Comparison of ENCODE assay signal across 8 mouse cellular contexts in genomic region chr7:46957831-46958691, GRCm38 (mm10). TPM values are rescaled to one million over a fixed set of nuclear protein-coding genes. Genes with fewer than 3 reads are reported as not detected.
A peak's percentile ranks its signal among the peaks of the same experiment; 100 is the strongest.
DNase-seq lines count a peak whose midpoint lies in the region; ATAC-seq and TF ChIP-seq lines count a peak whose summit lies in the region.

Gene Uevld (minus strand): TSS chr7:46958527.

- peak; percentile 81 for ATAC-seq in embryonic facial prominence, embryonic 13.5 days (ENCODE audit: insufficient number of reproducible peaks, insufficient read depth, low FRiP score, low TSS enrichment, low read depth)
- ATAC-seq in limb, embryonic 12.5 days (ENCODE audit: insufficient number of reproducible peaks, insufficient read depth, low FRiP score, low TSS enrichment, low read depth): peak; percentile 92
- peak; percentile 95 for ATAC-seq in midbrain, embryonic 15.5 days (replicated peaks)

- no peak for TF ChIP-seq POLR2A in kidney, adult 2 months (IDR thresholded peaks at IDR 0.05; ENCODE audit: low read depth, low read length)
- TF ChIP-seq POLR2A in spleen, adult 2 months (IDR thresholded peaks at IDR 0.05; ENCODE audit: low read depth, low read length): no peak

- peak; percentile 93 for DNase-seq in 3134 (ENCODE audit: extremely low read depth, insufficient read length, low spot score)
- DNase-seq in adrenal gland, postnatal 36 days: peak; percentile 97 to 98
- DNase-seq in heart, adult 18-20 months: peak; percentile 96 to 99
- peak; percentile 98 for DNase-seq in kidney, adult 2 months
- DNase-seq in spleen, adult 2 months (ENCODE audit: low read depth in 1 of 2, low spot score in 2 of 2): peak; percentile 70 to 89

- no peak for TF ChIP-seq CTCF in kidney, adult 2 months (conservative IDR thresholded peaks at IDR 0.05; ENCODE audit: insufficient read depth, insufficient read length, low read depth, low read length)
- no peak for TF ChIP-seq CTCF in spleen, adult 2 months (IDR thresholded peaks at IDR 0.05; ENCODE audit: extremely low read depth, insufficient read depth, insufficient read length, insufficient replicate concordance)

- no peaks in the 10 kb centered on the region for H3K9me3 ChIP-seq in embryonic facial prominence, embryonic 13.5 days
- H3K9me3 ChIP-seq in limb, embryonic 12.5 days: no peaks in the 10 kb centered on the region
- H3K9me3 ChIP-seq in midbrain, embryonic 15.5 days: no peaks in the 10 kb centered on the region

- H3K9ac ChIP-seq in embryonic facial prominence, embryonic 13.5 days: peak within 1 kb of the TSS; percentile 88
- H3K9ac ChIP-seq in limb, embryonic 12.5 days (replicated peaks): peak within 1 kb of the TSS; percentile 75
- peak within 1 kb of the TSS; percentile 72 for H3K9ac ChIP-seq in midbrain, embryonic 15.5 days

- peaks cover 13% of the 10 kb centered on the region for H3K4me1 ChIP-seq in embryonic facial prominence, embryonic 13.5 days
- H3K4me1 ChIP-seq in kidney, adult 2 months (ENCODE audit: control insufficient read depth, insufficient read depth, low read length): peaks cover 6% of the 10 kb centered on the region; the same call in 1 of the 2 replicates
- H3K4me1 ChIP-seq in limb, embryonic 12.5 days (replicated peaks): peaks cover 14% of the 10 kb centered on the region
- peaks cover 14% of the 10 kb centered on the region for H3K4me1 ChIP-seq in midbrain, embryonic 15.5 days
- H3K4me1 ChIP-seq in spleen, adult 2 months (ENCODE audit: control insufficient read depth, insufficient read depth, insufficient read length): no peaks in the 10 kb centered on the region; the same call in 1 of the 2 replicates

- H3K36me3 ChIP-seq in embryonic facial prominence, embryonic 13.5 days: peaks cover 23% of the 10 kb centered on the region
- no peaks in the 10 kb centered on the region for H3K36me3 ChIP-seq in kidney, adult 2 months (ENCODE audit: control insufficient read depth, insufficient read depth, low read length)
- peaks cover 24% of the 10 kb centered on the region for H3K36me3 ChIP-seq in limb, embryonic 12.5 days
- H3K36me3 ChIP-seq in midbrain, embryonic 15.5 days (replicated peaks): peaks cover 11% of the 10 kb centered on the region
- H3K36me3 ChIP-seq in spleen, adult 2 months (ENCODE audit: control insufficient read depth, insufficient read depth, low read length): peaks cover 4% of the 10 kb centered on the region; the same call in 1 of the 2 replicates

- H3K4me3 ChIP-seq in embryonic facial prominence, embryonic 13.5 days: peak within 1 kb of the TSS; percentile 80
- peak within 1 kb of the TSS; percentile 79 for H3K4me3 ChIP-seq in kidney, adult 2 months (ENCODE audit: insufficient read depth, low read depth, low read length)
- H3K4me3 ChIP-seq in limb, embryonic 12.5 days (replicated peaks): peak within 1 kb of the TSS; percentile 72
- peak within 1 kb of the TSS; percentile 68 for H3K4me3 ChIP-seq in midbrain, embryonic 15.5 days
- H3K4me3 ChIP-seq in spleen, adult 2 months (ENCODE audit: extremely low read depth, insufficient read depth, insufficient read length): peak within 1 kb of the TSS; percentile 85

- peaks cover 15% of the 10 kb centered on the region for H3K27me3 ChIP-seq in embryonic facial prominence, embryonic 13.5 days
- H3K27me3 ChIP-seq in kidney, adult 2 months (replicated peaks; ENCODE audit: control insufficient read depth, insufficient read depth, low read length): no peaks in the 10 kb centered on the region
- H3K27me3 ChIP-seq in limb, embryonic 12.5 days: peaks cover 11% of the 10 kb centered on the region
- H3K27me3 ChIP-seq in midbrain, embryonic 15.5 days (replicated peaks): no peaks in the 10 kb centered on the region
- H3K27me3 ChIP-seq in spleen, adult 2 months (ENCODE audit: control insufficient read depth, insufficient read depth, low read length): no peaks in the 10 kb centered on the region

- peak within 1 kb of the TSS; percentile 44; the same call in 1 of the 2 replicates for H3K27ac ChIP-seq in embryonic facial prominence, embryonic 13.5 days
- peak within 1 kb of the TSS; percentile 3; the same call in 1 of the 2 replicates for H3K27ac ChIP-seq in kidney, adult 2 months (ENCODE audit: insufficient read depth, low read depth, low read length)
- 0 out of 2 replicates have a peak within 1 kb of the TSS, but pooled peaks have one; percentile 23 for H3K27ac ChIP-seq in limb, embryonic 12.5 days
- H3K27ac ChIP-seq in midbrain, embryonic 15.5 days: 0 out of 2 replicates have a peak within 1 kb of the TSS, but pooled peaks have one; percentile 21
- H3K27ac ChIP-seq in spleen, adult 2 months (ENCODE audit: insufficient read depth, low read length): no peak within 1 kb of the TSS; the same call in 1 of the 2 replicates

- 1% methylated on average over 51 of the region's 51 CpGs for WGBS in embryonic facial prominence, embryonic 13.5 days
- under 1% methylated on average over 51 of the region's 51 CpGs for WGBS in kidney, adult 2 months
- WGBS in limb, embryonic 12.5 days: 2% methylated on average over 51 of the region's 51 CpGs
- WGBS in midbrain, embryonic 15.5 days: under 1% methylated on average over 51 of the region's 51 CpGs
- under 1% methylated on average over 51 of the region's 51 CpGs for WGBS in spleen, adult 2 months

- H3K4me2 ChIP-seq in embryonic facial prominence, embryonic 13.5 days: peak within 1 kb of the TSS; percentile 79
- peak within 1 kb of the TSS; percentile 85 for H3K4me2 ChIP-seq in limb, embryonic 12.5 days
- peak within 1 kb of the TSS; percentile 86 for H3K4me2 ChIP-seq in midbrain, embryonic 15.5 days

RNA-seq across cellular contexts. Expression of gene Uevld, which starts in this region (rescaled TPM):
- 10 to 100 TPM; 16.8 to 21.9 TPM for total RNA-seq in adrenal gland, postnatal 36 days (2021)
- 10.3 and 11.2 TPM in 2 replicates for polyA plus RNA-seq in embryonic facial prominence, embryonic 13.5 days (2015; fragmentation: Nextera tagmentation; extraction: Ambion mirVana)
- total RNA-seq in heart, adult 18-20 months (2021): 10 to 100 TPM; 11.1 to 13.5 TPM
- polyA plus RNA-seq in kidney, adult 2 months (2012; rRNA removed): 3.8 and 4.0 TPM in 2 replicates
- 11.6 and 12.1 TPM in 2 replicates for polyA plus RNA-seq in limb, embryonic 12.5 days (2016; fragmentation: Nextera tagmentation; extraction: Ambion mirVana)
- polyA plus RNA-seq in midbrain, embryonic 15.5 days (2015; fragmentation: Nextera tagmentation; extraction: Ambion mirVana): 5.4 and 6.5 TPM in 2 replicates
- 1.00 and 1.3 TPM in 2 replicates for polyA plus RNA-seq in spleen, adult 2 months (2012; rRNA removed)
